Mouse (Mus musculus) kidney, embryonic 16.5 days (tissue): Measurements from ENCODE around the gene Pla1a. TPM values are rescaled to one million over a fixed set of nuclear protein-coding genes. Genes with fewer than 3 reads are reported as not detected.
A peak's percentile ranks its signal among the peaks of the same experiment; 100 is the strongest.

Source experiments
- ATAC-seq: fragments of 200-750 bp; cut with Nextera tagmentation; 2 replicates; pipeline ENCODE4 v1.8.0; 2017; ENCODE audit warnings: moderate TSS enrichment; ENCODE audit not compliant: low FRiP score, low TSS enrichment
- H3K27ac ChIP-seq: fragments of 300-500 bp; sonication (generic); 2 replicates; pipeline ENCODE4 v1.5.1; 2014; ENCODE audit warnings: low read length
- H3K27me3 ChIP-seq: fragments of 300-500 bp; sonication (generic); 2 replicates; pipeline ENCODE4 v1.6.1; 2014; ENCODE audit warnings: low read length, control low read depth, mixed read lengths; ENCODE audit not compliant: insufficient read depth
- H3K36me3 ChIP-seq: fragments of 300-500 bp; sonication (generic); 2 replicates; pipeline ENCODE4 v1.6.1; 2014; ENCODE audit warnings: low read length, control low read depth, mixed read lengths; ENCODE audit not compliant: insufficient read depth
- H3K4me1 ChIP-seq: fragments of 300-500 bp; sonication (generic); 2 replicates; pipeline ENCODE4 v1.6.1; 2014; ENCODE audit warnings: low read length, control low read depth, mixed read lengths; ENCODE audit not compliant: insufficient read depth
- H3K4me2 ChIP-seq: fragments of 300-500 bp; sonication (generic); replicated peaks from 2 replicates; pipeline ENCODE4 v1.6.1; 2014; ENCODE audit warnings: low read depth, low read length
- H3K4me3 ChIP-seq: fragments of 300-500 bp; sonication (generic); 2 replicates; pipeline ENCODE4 v1.5.1; 2014; ENCODE audit warnings: mild to moderate bottlenecking, low read length
- H3K9ac ChIP-seq: fragments of 300-500 bp; sonication (generic); replicated peaks from 2 replicates; pipeline ENCODE4 v1.6.1; 2014; ENCODE audit warnings: low read length
- H3K9me3 ChIP-seq: fragments of 300-500 bp; sonication (generic); 2 replicates; pipeline ENCODE4 v1.6.1; 2016; ENCODE audit warnings: low read length, control low read depth
- WGBS: fragments of 180-500 bp; shearing (Covaris S2); extraction: QIAGEN DNeasy Blood & Tissue Kit; methylation state at CpG from one replicate; pipeline ENCODE4 v1.1.7; 2014; 5-methylcytosine and 5-hydroxymethylcytosine counted together
- polyA plus RNA-seq: library from polyadenylated mRNA; unstranded; fragments of >200 nt; fragmentation: Nextera tagmentation; extraction: Ambion mirVana; gene quantifications from 2 replicates; pipeline ENCODE4 v1.2.1, GENCODE M21; 2015

Pla1a gene
- polyA plus RNA-seq, 1 experiment from 2014 or later, result 10.0 TPM

GRCm38 (mm10) chr16:38373941-38374340 is 59.0 kb downstream of the Pla1a start:
- WGBS, result 91% methylated on average over 16 of the region's 16 CpGs
- Histone ChIP-seq H3K4me1 (peaks cover 6% of the 10 kb centered on the region; the same call in 1 of the 2 replicates), H3K36me3 (no peaks in the 10 kb centered on the region), H3K9ac (no peak overlapping the region), H3K27ac (no peak overlapping the region), H3K4me2 (no peak overlapping the region), H3K9me3 (no peaks in the 10 kb centered on the region), H3K27me3 (no peaks in the 10 kb centered on the region), H3K4me3 (no peak overlapping the region)
- no peak for ATAC-seq

DNA sequence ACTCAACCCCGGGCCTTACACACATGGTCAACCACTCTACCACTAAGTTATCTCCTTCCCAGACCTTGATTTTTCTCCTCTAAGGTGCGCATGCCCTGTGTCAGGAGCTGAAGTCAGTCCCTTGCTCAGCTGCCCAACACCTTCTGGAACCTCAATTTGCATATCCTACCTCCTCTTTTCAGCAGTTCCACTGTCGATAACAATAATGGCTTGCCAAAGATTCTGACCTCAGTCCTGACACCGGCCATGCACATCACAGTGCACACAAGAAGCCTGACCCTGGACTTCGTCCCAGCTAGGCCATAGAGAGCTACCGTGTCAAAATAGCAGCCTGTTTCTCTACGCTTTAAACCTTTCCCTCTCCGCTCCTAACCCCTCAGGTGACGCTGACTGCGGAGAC is 59.5 kb downstream of the Pla1a start:
- peaks cover 6% of the 10 kb centered on the region; the same call in 1 of the 2 replicates for H3K4me1 ChIP-seq
- no peaks in the 10 kb centered on the region for H3K9me3 ChIP-seq
- H3K27ac ChIP-seq, result no peak overlapping the region
- H3K4me2 ChIP-seq, result no peak overlapping the region
- H3K9ac ChIP-seq, result no peak overlapping the region
- no peak overlapping the region for H3K4me3 ChIP-seq
- H3K36me3 ChIP-seq, result no peaks in the 10 kb centered on the region
- ATAC-seq, result no peak
- H3K27me3 ChIP-seq, result no peaks in the 10 kb centered on the region
- 85% methylated on average over 10 of the region's 10 CpGs for WGBS

- Histone ChIP-seq H3K27me3 (no peaks in the 10 kb centered on the region), H3K4me3 (no peak overlapping the region)
Observed at GRCm38 (mm10) chr16:38372876-38373275, 60.1 kb downstream of the Pla1a start.

DNA sequence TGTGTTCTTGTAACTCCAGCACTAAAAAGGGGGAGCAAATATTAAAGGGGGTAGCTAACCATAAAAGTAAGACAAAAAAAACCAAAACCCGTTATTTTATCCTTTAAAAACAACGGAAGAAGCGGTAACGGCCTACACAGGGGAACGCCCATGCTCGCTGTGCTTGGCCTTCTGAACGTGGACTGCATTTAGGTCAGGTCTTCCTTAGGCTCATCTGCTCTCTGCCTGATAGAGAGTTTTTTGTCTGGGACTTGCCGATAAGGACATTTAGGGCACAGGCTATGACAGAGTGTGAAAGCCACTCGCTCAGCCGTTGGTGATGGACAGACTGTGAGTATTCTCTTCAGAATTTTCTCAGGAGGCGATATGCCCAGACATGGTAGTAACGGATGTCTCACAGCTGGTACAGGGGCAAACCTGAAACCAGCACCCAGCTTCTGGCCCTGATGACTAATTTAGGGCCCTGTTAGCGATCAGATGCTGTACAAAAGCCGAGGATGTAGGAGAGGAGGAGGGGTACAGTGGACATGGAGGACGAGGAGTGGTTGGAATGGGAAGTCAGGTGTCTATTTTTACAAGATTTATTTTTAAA is 61.1 kb downstream of the Pla1a start:
- 75% methylated on average over 15 of the region's 15 CpGs for WGBS
- H3K36me3 ChIP-seq, result no peaks in the 10 kb centered on the region
- H3K9me3 ChIP-seq, result no peaks in the 10 kb centered on the region
- H3K27me3 ChIP-seq, result no peaks in the 10 kb centered on the region
- no peak overlapping the region for H3K27ac ChIP-seq
- no peak for ATAC-seq
- H3K9ac ChIP-seq, result no peak overlapping the region
- peaks cover 3% of the 10 kb centered on the region; the same call in 1 of the 2 replicates for H3K4me1 ChIP-seq
- H3K4me2 ChIP-seq, result no peak overlapping the region
- no peak overlapping the region for H3K4me3 ChIP-seq

More at GRCm38 (mm10) chr16:38372876-38373275, 60.1 kb downstream of the Pla1a start:
- H3K9me3 ChIP-seq, result no peaks in the 10 kb centered on the region
- peaks cover 6% of the 10 kb centered on the region; the same call in 1 of the 2 replicates for H3K4me1 ChIP-seq
- H3K36me3 ChIP-seq, result no peaks in the 10 kb centered on the region
- no peak overlapping the region for H3K9ac ChIP-seq
- WGBS, result 87% methylated on average over 4 of the region's 4 CpGs
- ATAC-seq, result no peak
- no peak overlapping the region for H3K27ac ChIP-seq
- no peak overlapping the region for H3K4me2 ChIP-seq

- no peak for ATAC-seq
Observed at GRCm38 (mm10) chr16:38370633-38371374, 62.1 kb downstream of the Pla1a start.

GRCm38 (mm10) chr16:38369992-38370484 is 62.9 kb downstream of the Pla1a start:
- Histone ChIP-seq H3K36me3 (no peaks in the 10 kb centered on the region), H3K27ac (no peak overlapping the region), H3K4me3 (no peak overlapping the region), H3K4me2 (no peak overlapping the region), H3K9ac (no peak overlapping the region), H3K27me3 (no peaks in the 10 kb centered on the region), H3K9me3 (no peaks in the 10 kb centered on the region), H3K4me1 (no peaks in the 10 kb centered on the region)
- whole genome bisulfite sequencing, result 79% methylated on average over 4 of the region's 4 CpGs
- no peak for ATAC-seq

More at GRCm38 (mm10) chr16:38370633-38371374, 62.1 kb downstream of the Pla1a start:
- Histone ChIP-seq H3K27ac (no peak overlapping the region), H3K9me3 (no peaks in the 10 kb centered on the region), H3K9ac (no peak overlapping the region), H3K36me3 (no peaks in the 10 kb centered on the region), H3K4me1 (no peaks in the 10 kb centered on the region), H3K4me3 (no peak overlapping the region), H3K27me3 (no peaks in the 10 kb centered on the region), H3K4me2 (no peak overlapping the region)
- 64% methylated on average over 8 of the region's 8 CpGs for WGBS

- no peak overlapping the region for H3K9ac ChIP-seq
- no peaks in the 10 kb centered on the region for H3K4me1 ChIP-seq
- H3K4me3 ChIP-seq, result no peak overlapping the region
- no peak overlapping the region for H3K27ac ChIP-seq
- no peaks in the 10 kb centered on the region for H3K36me3 ChIP-seq
- H3K27me3 ChIP-seq, result no peaks in the 10 kb centered on the region
- no peak for ATAC-seq
- no peaks in the 10 kb centered on the region for H3K9me3 ChIP-seq
- WGBS, result 87% methylated on average over 8 of the region's 8 CpGs
- H3K4me2 ChIP-seq, result no peak overlapping the region
Observed at GRCm38 (mm10) chr16:38369431-38369830, 63.5 kb downstream of the Pla1a start.

GRCm38 (mm10) chr16:38369000-38369399 is 63.9 kb downstream of the Pla1a start:
- peak; percentile 51; the same call in 1 of the 2 replicates for ATAC-seq
- Histone ChIP-seq H3K4me3 (no peak overlapping the region), H3K9me3 (no peaks in the 10 kb centered on the region), H3K4me2 (no peak overlapping the region), H3K4me1 (no peaks in the 10 kb centered on the region), H3K27me3 (no peaks in the 10 kb centered on the region), H3K36me3 (no peaks in the 10 kb centered on the region), H3K9ac (no peak overlapping the region), H3K27ac (no peak overlapping the region)
- 90% methylated on average over 7 of the region's 7 CpGs for WGBS

DNA sequence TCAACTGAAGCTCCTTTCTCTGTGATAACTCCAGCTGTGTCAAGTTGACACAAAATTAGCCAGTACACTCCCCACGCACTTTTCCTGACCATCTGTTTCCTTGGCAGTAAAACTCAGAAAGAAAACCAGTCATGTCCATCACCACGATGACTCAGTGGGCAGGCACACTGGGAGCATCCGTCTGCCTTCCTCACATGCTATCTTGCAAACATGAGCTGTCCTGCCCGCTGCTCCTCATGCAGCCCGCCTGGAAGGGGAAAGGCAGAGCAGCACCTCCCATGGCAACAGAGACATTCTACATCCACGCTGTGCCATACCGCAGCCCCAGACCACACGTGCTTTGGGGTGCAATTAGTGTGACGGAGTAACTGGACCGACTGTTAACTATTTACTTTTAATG is 64.6 kb downstream of the Pla1a start:
- Histone ChIP-seq H3K36me3 (no peaks in the 10 kb centered on the region), H3K27me3 (no peaks in the 10 kb centered on the region), H3K4me2 (no peak overlapping the region), H3K9me3 (no peaks in the 10 kb centered on the region), H3K4me3 (no peak overlapping the region), H3K27ac (no peak overlapping the region), H3K9ac (no peak overlapping the region), H3K4me1 (no peaks in the 10 kb centered on the region)
- ATAC-seq, result peak; percentile 76; the same call in 1 of the 2 replicates
- WGBS, result 45% methylated on average over 10 of the region's 10 CpGs

GRCm38 (mm10) chr16:38366231-38366630 is 66.7 kb downstream of the Pla1a start:
- no peaks in the 10 kb centered on the region for H3K36me3 ChIP-seq
- H3K9ac ChIP-seq, result no peak overlapping the region
- no peak overlapping the region for H3K4me3 ChIP-seq
- no peaks in the 10 kb centered on the region for H3K9me3 ChIP-seq
- H3K4me2 ChIP-seq, result no peak overlapping the region
- no peak for ATAC-seq
- no peaks in the 10 kb centered on the region for H3K27me3 ChIP-seq
- no peaks in the 10 kb centered on the region for H3K4me1 ChIP-seq
- no peak overlapping the region for H3K27ac ChIP-seq
- 67% methylated on average over 4 of the region's 4 CpGs for WGBS
